Mouse (Mus musculus) forebrain, embryonic 10.5 days (tissue): ENCODE data around the gene Lrrc7. TPM values are rescaled to one million over a fixed set of nuclear protein-coding genes. Genes with fewer than 3 reads are reported as not detected.

Experiments
- DNase-seq: peaks from one replicate; pipeline ENCODE4 v3.0.0-alpha.2; 2017; ENCODE audit warnings: low spot score; ENCODE audit errors: extremely low spot score
- H3K27ac ChIP-seq: fragments of 300-500 bp; sonication (generic); 2 replicates; pipeline ENCODE4 v1.5.1; 2016; ENCODE audit warnings: mild to moderate bottlenecking
- H3K27me3 ChIP-seq: fragments of 300-500 bp; sonication (generic); 2 replicates; pipeline ENCODE4 v1.6.1; 2016; ENCODE audit warnings: mild to moderate bottlenecking; ENCODE audit not compliant: poor library complexity, severe bottlenecking
- H3K36me3 ChIP-seq: fragments of 300-500 bp; sonication (generic); replicated peaks from 2 replicates; pipeline ENCODE4 v1.6.1; 2016; ENCODE audit warnings: mild to moderate bottlenecking, moderate library complexity
- H3K4me1 ChIP-seq: fragments of 300-500 bp; sonication (generic); 2 replicates; pipeline ENCODE4 v1.6.1; 2016
- H3K4me3 ChIP-seq: fragments of 300-500 bp; sonication (generic); 2 replicates; pipeline ENCODE4 v1.5.1; 2016; ENCODE audit warnings: mild to moderate bottlenecking, moderate library complexity
- H3K9me3 ChIP-seq: fragments of 300-500 bp; sonication (generic); 2 replicates; pipeline ENCODE4 v1.6.1; 2016; ENCODE audit warnings: mild to moderate bottlenecking, moderate library complexity
- WGBS: fragments of 180-500 bp; shearing (Covaris S2); methylation state at CpG from one replicate; pipeline ENCODE4 v1.1.7; 2016; 5-methylcytosine and 5-hydroxymethylcytosine counted together
- polyA plus RNA-seq: library from polyadenylated mRNA; unstranded; fragments of >200 nt; fragmentation: Nextera tagmentation; extraction: Ambion mirVana; gene quantifications from 2 replicates; pipeline ENCODE4 v1.2.1, GENCODE M21; 2016

The Lrrc7 gene
- polyA plus RNA-seq, 1 experiment from 2014 or later: 0.60 TPM

DNA sequence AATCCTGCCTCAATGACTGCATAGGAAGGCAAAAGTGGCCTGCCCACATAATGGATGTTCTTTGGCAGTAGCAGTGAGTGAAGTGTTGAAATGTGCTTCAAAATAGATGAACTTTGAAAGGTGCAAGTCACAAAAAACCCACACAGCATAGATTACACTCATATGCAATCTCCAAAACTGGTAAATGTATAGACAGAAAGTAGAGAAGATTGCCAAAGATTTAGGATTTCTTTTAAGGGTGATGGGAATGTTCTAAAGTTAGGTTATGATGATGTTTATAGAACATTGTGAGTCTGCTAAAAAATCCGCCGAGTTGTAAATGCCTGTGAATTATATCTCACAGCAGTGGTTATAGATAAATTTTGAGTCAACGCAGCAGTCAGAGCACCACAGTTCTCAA lies 359.2 kb downstream of the Lrrc7 start:
- DNase-seq: no peak
- Histone ChIP-seq H3K27me3 (no peaks in the 10 kb centered on the region), H3K27ac (no peak overlapping the region), H3K4me1 (peaks cover 7% of the 10 kb centered on the region; the same call in 1 of the 2 replicates), H3K9me3 (no peaks in the 10 kb centered on the region), H3K36me3 (no peaks in the 10 kb centered on the region), H3K4me3 (no peak overlapping the region)
- WGBS: 91% methylated on average over 3 of the region's 3 CpGs

DNA sequence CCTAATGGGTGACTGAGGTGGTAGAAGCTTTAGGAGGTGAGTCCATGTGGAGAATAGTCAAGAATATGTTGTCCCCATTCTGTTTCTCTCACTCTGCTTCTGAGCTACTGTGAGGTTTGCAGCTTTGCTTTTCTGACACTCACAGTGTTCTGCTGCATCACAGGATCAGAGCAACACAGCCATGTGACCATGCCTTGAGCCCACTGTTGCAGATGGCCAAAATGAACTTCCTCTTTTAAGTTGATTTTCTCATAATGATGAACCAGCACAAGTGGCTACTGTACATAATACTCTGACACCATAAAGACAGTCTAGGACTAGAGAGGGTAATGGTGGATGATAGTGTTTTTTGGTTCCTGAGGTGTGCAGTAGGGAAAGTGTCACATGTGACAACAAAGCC lies 366.6 kb downstream of the Lrrc7 start:
- H3K36me3 ChIP-seq: no peaks in the 10 kb centered on the region
- H3K27me3 ChIP-seq: no peaks in the 10 kb centered on the region
- no peak for DNase-seq
- H3K4me3 ChIP-seq: no peak overlapping the region
- H3K27ac ChIP-seq: no peak overlapping the region
- no peaks in the 10 kb centered on the region for H3K4me1 ChIP-seq
- H3K9me3 ChIP-seq: no peaks in the 10 kb centered on the region

DNA sequence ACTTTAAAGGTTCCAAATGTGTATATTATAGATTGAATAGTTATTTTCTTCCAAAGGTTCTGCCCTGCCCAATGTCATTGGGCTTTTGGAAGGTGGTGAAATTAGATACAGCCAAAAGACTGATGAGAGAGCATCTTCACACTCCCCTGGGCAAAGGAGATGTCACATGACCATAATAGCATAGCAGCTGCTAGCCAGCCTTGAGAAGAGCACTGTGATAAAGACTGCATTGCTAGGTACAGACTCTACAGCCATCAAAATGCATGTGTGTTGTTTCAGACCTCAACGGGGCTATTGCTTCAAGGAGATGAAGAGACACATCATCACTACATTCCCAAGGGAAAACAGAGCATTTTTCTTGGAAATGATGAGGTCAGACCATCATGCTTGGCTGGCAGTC lies 368.8 kb downstream of the Lrrc7 start:
- Histone ChIP-seq H3K27me3 (no peaks in the 10 kb centered on the region), H3K4me3 (no peak overlapping the region), H3K36me3 (no peaks in the 10 kb centered on the region), H3K9me3 (no peaks in the 10 kb centered on the region), H3K27ac (no peak overlapping the region), H3K4me1 (no peaks in the 10 kb centered on the region)
- DNase-seq: no peak
- WGBS: 72% methylated on average over 1 of the region's 1 CpGs

DNA sequence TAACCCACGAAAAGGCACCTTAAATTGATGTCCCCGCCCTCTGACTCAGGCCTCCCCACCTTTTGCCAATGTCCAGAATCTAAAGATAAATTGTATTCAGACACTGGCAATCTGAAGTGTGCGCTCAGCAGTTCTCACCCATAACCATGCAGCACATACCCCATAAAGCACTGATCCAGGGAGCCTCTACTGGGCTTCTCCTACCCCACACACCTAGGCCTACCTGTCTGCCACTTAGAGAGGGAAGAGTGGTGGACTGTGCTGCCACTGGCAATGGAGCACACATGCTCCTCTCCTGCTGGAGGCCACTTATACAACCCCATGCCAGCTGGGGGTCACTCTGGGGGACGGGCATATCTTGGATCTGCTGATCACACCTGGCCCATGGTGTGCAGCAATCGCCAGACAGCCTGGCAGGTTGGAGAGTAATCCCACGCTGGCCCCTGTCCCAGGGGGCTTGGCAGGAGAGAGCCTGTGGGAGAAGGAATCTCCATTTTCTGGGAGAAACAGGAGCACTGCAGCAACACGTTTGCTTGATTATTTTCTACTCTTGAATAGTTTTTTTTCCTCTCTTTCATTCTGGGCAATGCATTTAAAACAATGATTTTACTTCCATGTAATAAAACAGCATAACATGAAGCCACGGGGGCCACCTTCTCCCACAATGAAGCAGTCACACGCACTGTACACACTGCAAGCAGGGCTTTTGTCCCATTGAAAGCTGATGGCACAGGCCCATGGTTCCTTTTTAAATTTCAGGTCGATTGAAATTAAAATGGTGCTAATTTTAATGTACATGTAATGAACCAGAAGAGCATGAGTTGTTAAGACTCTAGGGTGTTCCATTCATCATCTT lies 386.9 kb downstream of the Lrrc7 start:
- no peaks in the 10 kb centered on the region for H3K36me3 ChIP-seq
- no peaks in the 10 kb centered on the region for H3K9me3 ChIP-seq
- WGBS: 84% methylated on average over 10 of the region's 10 CpGs
- H3K4me1 ChIP-seq: peaks cover 7% of the 10 kb centered on the region; the same call in 1 of the 2 replicates
- H3K4me3 ChIP-seq: no peak overlapping the region
- DNase-seq: no peak
- H3K27ac ChIP-seq: peak overlapping the region; percentile 25; the same call in 1 of the 2 replicates
- no peaks in the 10 kb centered on the region for H3K27me3 ChIP-seq

DNA sequence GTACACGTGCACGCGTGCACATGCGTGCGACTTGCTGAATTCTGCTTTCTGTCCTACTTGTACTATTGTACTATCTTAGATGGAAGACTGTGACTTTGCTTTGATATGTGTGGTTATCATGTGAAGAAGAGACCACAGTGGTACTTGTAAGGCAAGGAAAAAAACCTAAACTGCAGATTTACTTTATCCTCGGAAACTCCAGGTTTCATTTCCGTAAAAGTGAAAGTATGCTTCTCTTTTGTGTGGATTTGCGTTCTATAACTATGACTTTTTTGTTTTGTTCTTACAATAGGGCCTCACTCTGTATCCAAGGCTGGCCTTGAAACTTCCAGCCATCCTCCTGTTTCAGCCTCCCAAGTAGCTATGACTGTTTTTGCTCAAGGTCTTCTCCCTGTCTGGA lies 392.8 kb downstream of the Lrrc7 start:
- WGBS: 92% methylated on average over 8 of the region's 8 CpGs
- peaks cover 9% of the 10 kb centered on the region for H3K4me1 ChIP-seq
- DNase-seq: no peak

DNA sequence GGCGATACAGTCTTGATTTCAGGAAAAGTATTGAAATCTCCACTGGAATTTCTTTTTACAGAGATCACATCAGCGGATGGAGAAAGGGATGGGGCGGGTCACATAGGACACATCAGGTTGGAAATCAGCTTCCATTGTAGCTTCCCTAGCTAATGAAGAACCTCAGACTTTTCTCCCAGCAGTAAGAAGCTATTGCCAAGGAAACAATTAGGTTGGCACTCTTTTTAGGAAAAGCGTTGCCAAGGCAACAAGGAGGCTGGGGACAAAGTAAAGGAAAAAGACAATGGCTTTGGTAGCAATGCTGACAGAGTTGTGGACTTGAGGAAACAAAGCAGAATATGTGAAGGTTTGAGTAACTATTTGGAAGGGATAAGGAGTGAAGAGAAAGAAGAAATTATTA lies 393.6 kb downstream of the Lrrc7 start:
- 71% methylated on average over 4 of the region's 4 CpGs for WGBS
- no peaks in the 10 kb centered on the region for H3K9me3 ChIP-seq
- H3K4me1 ChIP-seq: peaks cover 9% of the 10 kb centered on the region
- no peaks in the 10 kb centered on the region for H3K27me3 ChIP-seq
- H3K4me3 ChIP-seq: no peak overlapping the region
- no peak overlapping the region for H3K27ac ChIP-seq
- no peaks in the 10 kb centered on the region for H3K36me3 ChIP-seq
- no peak for DNase-seq

More for the DNA sequence above, 392.8 kb downstream of the Lrrc7 start:
- H3K4me3 ChIP-seq: no peak overlapping the region
- no peaks in the 10 kb centered on the region for H3K36me3 ChIP-seq
- no peaks in the 10 kb centered on the region for H3K9me3 ChIP-seq
- H3K27ac ChIP-seq: no peak overlapping the region
- H3K27me3 ChIP-seq: no peaks in the 10 kb centered on the region

DNA sequence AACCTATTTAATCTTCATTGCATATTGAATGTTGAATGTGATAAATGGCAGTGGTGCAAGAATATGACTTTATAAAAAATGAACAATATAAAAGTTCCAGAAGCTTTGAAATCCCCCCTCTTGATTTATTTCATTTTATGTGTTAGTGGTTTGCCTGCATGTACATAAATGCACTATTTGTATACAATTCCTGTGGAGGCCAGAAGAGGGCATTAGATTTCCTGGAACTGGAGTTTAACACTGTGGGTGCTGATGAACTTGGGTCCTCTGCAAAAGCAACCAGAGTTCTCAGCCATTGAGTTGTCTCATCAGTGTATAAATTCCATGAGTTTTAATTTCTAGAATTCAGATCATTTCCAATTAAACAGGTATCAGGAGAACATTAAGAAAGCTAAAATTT lies 397.0 kb downstream of the Lrrc7 start:
- no peak overlapping the region for H3K27ac ChIP-seq
- no peak for DNase-seq
- H3K27me3 ChIP-seq: no peaks in the 10 kb centered on the region
- H3K4me3 ChIP-seq: no peak overlapping the region
- peaks cover 9% of the 10 kb centered on the region for H3K4me1 ChIP-seq
- H3K36me3 ChIP-seq: no peaks in the 10 kb centered on the region
- H3K9me3 ChIP-seq: no peaks in the 10 kb centered on the region

DNA sequence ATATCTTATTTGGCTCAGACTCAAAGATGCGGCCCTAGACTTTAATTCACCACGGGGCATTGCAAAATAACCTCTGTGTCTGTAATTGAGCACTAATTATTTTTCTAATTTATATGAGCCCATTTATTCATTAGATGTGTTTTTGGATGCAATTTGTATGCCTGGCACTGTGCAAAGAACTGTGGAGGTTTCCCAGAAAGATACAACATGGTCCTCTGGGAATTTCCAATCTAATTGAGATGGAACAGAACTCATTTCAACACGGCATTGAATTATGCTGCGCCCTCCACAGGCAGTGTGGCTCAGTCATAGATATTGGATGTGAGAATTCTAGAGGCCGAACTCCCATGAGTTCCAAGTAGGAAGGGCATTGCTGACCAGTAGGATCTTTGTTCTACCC lies 397.6 kb downstream of the Lrrc7 start:
- Histone ChIP-seq H3K4me3 (no peak overlapping the region), H3K9me3 (no peaks in the 10 kb centered on the region), H3K27ac (no peak overlapping the region), H3K27me3 (no peaks in the 10 kb centered on the region), H3K4me1 (peaks cover 9% of the 10 kb centered on the region), H3K36me3 (no peaks in the 10 kb centered on the region)
- WGBS: 87% methylated on average over 5 of the region's 5 CpGs
- DNase-seq: no peak

DNA sequence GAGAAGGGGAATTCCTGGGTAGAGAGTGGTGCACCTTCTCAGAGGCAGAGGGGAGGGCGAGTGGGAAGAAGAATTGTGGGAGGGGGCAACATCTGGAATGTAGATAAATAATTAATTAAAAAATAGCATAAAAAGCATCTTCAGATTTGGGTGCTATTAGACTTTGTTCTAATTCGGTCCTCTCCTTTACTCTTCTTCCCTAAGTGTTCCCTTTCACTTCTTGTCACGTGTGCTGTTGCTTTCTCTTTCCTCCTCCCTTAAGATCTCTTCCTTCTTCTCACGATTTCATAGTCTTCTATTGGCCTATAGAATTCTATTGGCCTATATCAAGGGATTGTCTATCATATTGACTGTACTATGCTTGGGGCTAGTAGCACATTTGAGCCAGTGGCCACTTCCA lies 398.9 kb downstream of the Lrrc7 start:
- Histone ChIP-seq H3K27me3 (no peaks in the 10 kb centered on the region), H3K36me3 (no peaks in the 10 kb centered on the region), H3K4me3 (no peak overlapping the region), H3K27ac (no peak overlapping the region), H3K9me3 (no peaks in the 10 kb centered on the region), H3K4me1 (peaks cover 2% of the 10 kb centered on the region)
- 84% methylated on average over 4 of the region's 4 CpGs for WGBS
- DNase-seq: no peak

DNA sequence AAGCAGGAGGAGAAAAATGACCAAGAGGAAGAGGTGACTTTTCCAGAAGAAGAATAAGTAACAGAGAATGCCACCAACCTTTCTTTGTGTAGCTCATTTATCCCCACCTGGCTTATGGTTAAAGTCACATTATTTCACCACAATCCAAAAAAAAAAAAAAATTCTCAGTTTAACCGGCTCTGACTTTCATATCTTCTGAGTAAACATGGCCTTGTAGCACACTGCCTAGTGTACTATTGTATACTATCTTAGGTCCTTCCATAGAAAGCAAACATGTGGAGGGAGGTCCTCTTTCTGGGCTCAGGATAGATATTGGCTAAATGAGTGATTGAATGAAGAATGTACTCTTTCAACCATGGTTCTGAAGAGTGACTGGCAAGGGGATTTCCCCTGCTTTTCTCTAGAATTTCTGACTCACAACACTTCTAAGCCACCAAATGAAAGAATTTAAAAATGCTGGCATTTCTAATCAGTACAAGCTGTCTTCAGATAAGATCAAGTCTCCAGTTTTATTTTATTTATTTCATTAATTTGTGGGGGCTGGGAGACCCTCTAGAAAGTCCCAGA lies 400.0 kb downstream of the Lrrc7 start:
- Histone ChIP-seq H3K9me3 (no peaks in the 10 kb centered on the region), H3K4me1 (no peaks in the 10 kb centered on the region), H3K36me3 (no peaks in the 10 kb centered on the region), H3K4me3 (no peak overlapping the region), H3K27ac (no peak overlapping the region), H3K27me3 (no peaks in the 10 kb centered on the region)
- WGBS: 97% methylated on average over 1 of the region's 1 CpGs
- no peak for DNase-seq

DNA sequence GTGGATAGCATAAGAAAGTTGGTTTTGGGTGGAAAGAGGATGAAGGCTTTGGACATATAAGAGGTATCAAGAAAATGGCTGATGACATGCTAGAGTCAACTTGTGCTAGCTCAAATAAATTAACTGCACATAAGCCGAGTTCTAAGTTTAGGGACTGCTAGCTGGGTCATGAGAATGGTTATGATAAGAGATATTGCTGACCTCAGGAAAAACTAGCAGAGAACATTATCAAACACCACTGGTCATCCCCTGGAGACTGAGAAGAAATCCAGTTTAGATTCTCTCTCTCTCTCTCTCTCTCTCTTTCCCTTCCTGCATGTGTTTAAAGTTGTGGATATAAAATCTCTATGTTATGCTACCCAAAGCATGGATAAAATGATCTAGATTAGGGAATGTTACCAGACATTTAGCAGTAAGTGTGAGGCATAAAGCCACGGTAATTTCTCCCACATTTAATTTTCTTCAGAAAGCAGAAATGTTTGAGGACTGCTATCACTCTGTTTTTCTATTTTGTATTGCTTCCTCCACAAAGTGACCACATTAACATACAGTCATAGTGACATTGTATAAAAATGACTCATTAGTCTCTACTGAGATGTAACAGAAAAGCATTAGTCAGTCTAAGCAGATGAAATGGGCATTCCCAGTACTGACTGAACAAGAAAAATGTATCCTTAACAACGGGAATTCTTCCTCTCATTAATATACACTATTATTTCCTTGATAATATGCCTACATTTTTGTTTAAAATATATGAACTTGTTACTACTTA lies 406.3 kb downstream of the Lrrc7 start:
- no peaks in the 10 kb centered on the region for H3K27me3 ChIP-seq
- H3K4me1 ChIP-seq: no peaks in the 10 kb centered on the region
- 88% methylated on average over 3 of the region's 3 CpGs for WGBS
- H3K4me3 ChIP-seq: no peak overlapping the region
- no peaks in the 10 kb centered on the region for H3K36me3 ChIP-seq
- no peak for DNase-seq
- no peak overlapping the region for H3K27ac ChIP-seq
- no peaks in the 10 kb centered on the region for H3K9me3 ChIP-seq

DNA sequence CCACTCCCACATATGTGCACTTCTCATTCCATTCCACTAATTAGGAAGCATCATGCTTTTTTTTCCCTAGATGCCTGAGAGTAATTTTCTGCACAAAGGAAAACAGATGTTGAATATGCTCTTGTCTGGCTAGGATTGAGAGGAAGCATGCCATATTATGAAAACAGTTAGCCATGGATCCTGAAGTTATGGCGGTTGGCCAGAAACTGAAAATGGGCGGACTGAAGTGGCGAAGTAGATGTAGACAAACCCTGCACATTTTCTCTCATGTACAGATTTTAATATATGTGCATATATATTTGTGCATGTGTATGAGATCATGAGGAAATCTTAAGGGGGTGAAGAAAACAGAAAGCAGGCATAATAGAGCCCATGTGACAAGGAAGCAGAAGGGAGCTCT lies 407.9 kb downstream of the Lrrc7 start:
- Histone ChIP-seq H3K27me3 (no peaks in the 10 kb centered on the region), H3K9me3 (no peaks in the 10 kb centered on the region), H3K36me3 (no peaks in the 10 kb centered on the region), H3K4me1 (no peaks in the 10 kb centered on the region), H3K4me3 (no peak overlapping the region), H3K27ac (no peak overlapping the region)
- no peak for DNase-seq
- 94% methylated on average over 3 of the region's 3 CpGs for WGBS

DNA sequence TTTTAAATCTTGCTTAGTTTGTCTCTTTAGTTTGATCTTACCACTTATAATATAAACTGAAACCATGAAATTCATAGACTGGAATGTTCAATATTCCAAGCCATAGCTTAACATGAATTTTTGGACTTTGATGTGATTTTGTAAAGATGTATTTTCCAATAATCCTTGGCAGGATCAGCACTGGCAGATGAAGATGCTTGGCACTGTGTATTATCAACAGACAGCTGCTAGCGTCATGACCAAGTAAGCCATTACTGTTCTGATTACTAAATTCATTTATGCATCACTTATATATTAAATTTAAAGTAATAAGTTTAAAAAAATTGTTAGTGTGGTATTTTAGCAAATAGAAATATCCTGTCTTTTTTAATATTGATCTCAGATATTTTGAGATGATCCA lies 413.0 kb downstream of the Lrrc7 start:
- Histone ChIP-seq H3K4me1 (no peaks in the 10 kb centered on the region), H3K9me3 (no peaks in the 10 kb centered on the region), H3K4me3 (no peak overlapping the region), H3K27ac (no peak overlapping the region), H3K27me3 (no peaks in the 10 kb centered on the region), H3K36me3 (no peaks in the 10 kb centered on the region)
- DNase-seq: no peak
- WGBS: 89% methylated on average over 1 of the region's 1 CpGs
